Mouse (Mus musculus) cerebellum, adult 2 months (tissue): ENCODE measurements around the gene Atp6ap2. TPM values are rescaled to one million over a fixed set of nuclear protein-coding genes. Genes with fewer than 3 reads are reported as not detected.
"Not testable (repeated sequence)": the region's sequence is repeated elsewhere in the genome, so short reads cannot be mapped to it uniquely, and the experiment has no call there.

ENCODE experiments used
- DNase-seq, 2 experiments: peaks; one replicate each; pipeline ENCODE4 v3.0.0; 2021
- H3K27ac ChIP-seq: fragments of 200-500 bp; 2 replicates; pipeline ENCODE4 v1.5.1; 2012; ENCODE audit warnings: low read length, control low read depth, inconsistent platforms; ENCODE audit not compliant: insufficient read depth
- H3K27me3 ChIP-seq: fragments of 200-500 bp; 2 replicates; pipeline ENCODE4 v1.6.1; 2012; ENCODE audit warnings: inconsistent platforms, mild to moderate bottlenecking, low read length, moderate library complexity; ENCODE audit not compliant: control insufficient read depth, insufficient read depth
- H3K4me1 ChIP-seq: fragments of 200-500 bp; 2 replicates; pipeline ENCODE4 v1.6.1; 2011; ENCODE audit warnings: low read length; ENCODE audit not compliant: control insufficient read depth, insufficient read depth
- H3K4me3 ChIP-seq: fragments of 200-500 bp; replicated peaks from 2 replicates; pipeline ENCODE3; 2011; ENCODE audit warnings: mild to moderate bottlenecking, low read depth, low read length, control low read depth; ENCODE audit not compliant: insufficient read depth
- CTCF ChIP-seq: fragments of 200-500 bp; IDR thresholded peaks from 2 replicates; pipeline ENCODE4 v1.5.1; 2011; ENCODE audit warnings: low read depth, mild to moderate bottlenecking, control low read depth, low read length, moderate library complexity, borderline replicate concordance; ENCODE audit not compliant: insufficient read depth
- POLR2A ChIP-seq: fragments of 200-500 bp; IDR thresholded peaks from 2 replicates; pipeline ENCODE4 v1.6.1; 2011; ENCODE audit warnings: low read length, control low read depth, borderline replicate concordance; ENCODE audit not compliant: insufficient read depth
- WGBS: fragments of 180-500 bp; shearing (Covaris S2); methylation state at CpG from one replicate; pipeline ENCODE4 v1.1.7; 2018; 5-methylcytosine and 5-hydroxymethylcytosine counted together
- polyA plus RNA-seq: library from polyadenylated mRNA; depleted of rRNA; stranded (reverse); fragments of >200 nt; gene quantifications from 2 replicates; pipeline ENCODE4 v1.2.3, GENCODE M21; 2012

Atp6ap2 gene
- polyA plus RNA-seq, 1 experiment: 151 TPM

DNA sequence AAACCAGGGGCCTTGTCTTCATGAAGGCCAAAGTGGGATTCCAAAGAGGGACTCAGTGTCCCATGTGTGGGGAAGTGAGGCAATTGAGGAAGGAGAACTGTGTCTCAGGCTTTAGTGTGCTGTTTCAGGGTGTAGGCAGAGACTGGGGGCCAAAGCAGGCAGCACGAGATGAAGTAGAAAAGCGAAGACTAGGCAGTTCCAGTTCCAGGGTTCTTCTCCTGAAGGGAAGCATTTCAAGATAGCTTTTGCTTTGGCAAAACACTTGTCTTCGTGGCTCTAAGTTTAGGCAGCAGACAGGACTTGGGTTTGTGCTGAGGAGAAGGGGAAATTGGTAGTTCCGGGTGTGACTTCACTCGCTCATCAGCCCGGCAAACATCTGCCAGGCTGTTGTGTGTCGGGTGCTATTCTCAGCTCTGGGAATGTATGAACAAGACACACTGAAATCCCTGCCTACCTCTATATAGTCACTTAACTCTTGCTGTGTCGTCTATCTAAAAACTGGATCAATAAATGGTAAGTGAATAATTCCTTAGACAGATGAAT lies 3.9 kb downstream of the Atp6ap2 start:
- 43% methylated on average over 8 of the region's 8 CpGs for WGBS
- Histone ChIP-seq H3K27me3 (no peaks in the 10 kb centered on the region), H3K27ac (no peak overlapping the region), H3K4me1 (peaks cover 6% of the 10 kb centered on the region; the same call in 1 of the 2 replicates), H3K4me3 (no peak overlapping the region)
- no peak for TF ChIP-seq POLR2A
- no peak for DNase-seq

DNA sequence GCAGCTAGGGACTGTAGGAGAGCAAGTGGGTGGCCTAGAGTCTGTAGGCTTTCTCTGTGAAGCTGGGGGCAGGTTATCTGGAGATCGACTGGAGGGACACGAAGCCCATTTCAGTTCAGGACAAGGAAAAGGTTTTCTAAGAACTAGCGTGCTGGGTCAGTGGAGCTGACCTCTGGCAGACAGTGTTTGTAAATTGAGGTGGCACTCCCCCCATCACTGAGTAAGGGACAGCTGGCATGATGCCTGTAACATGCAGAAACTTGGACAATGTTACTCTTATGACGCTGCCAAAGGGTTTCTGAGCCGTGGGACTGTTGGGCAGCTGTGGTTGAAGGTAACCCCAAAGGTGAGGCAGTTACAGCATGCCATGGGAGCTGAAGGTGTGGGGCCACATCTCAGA lies 4.4 kb downstream of the Atp6ap2 start:
- no peak for TF ChIP-seq CTCF
- no peak for TF ChIP-seq POLR2A
- Histone ChIP-seq H3K4me3 (no peak overlapping the region), H3K4me1 (peaks cover 6% of the 10 kb centered on the region; the same call in 1 of the 2 replicates), H3K27me3 (no peaks in the 10 kb centered on the region), H3K27ac (no peak overlapping the region)
- DNase-seq: no peak
- WGBS: 18% methylated on average over 5 of the region's 5 CpGs

DNA sequence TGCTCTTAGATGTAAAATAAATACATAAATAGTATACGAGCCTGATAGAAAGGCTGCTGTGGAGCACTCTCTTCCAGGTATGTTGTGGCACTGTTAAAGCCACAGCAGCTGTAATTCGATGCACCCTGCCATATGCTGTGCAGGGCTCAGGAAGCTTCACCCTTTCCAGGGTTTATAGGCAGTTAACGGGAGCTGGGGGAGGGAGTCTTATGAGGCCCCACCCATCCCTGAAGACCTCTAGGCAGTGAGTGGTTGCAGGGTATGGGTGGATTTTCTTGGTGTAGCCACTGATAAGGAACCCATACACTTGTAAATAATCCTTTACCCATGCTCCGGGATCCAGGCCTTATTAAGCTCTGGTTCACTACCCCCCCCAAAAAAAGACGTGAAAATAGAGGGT lies 6.2 kb downstream of the Atp6ap2 start:
- no peak overlapping the region for H3K4me3 ChIP-seq
- TF ChIP-seq CTCF (no peak), POLR2A (no peak)
- H3K27ac ChIP-seq: no peak overlapping the region
- WGBS: 79% methylated on average over 5 of the region's 5 CpGs
- no peaks in the 10 kb centered on the region for H3K27me3 ChIP-seq
- no peak for DNase-seq
- H3K4me1 ChIP-seq: peaks cover 4% of the 10 kb centered on the region; the same call in 1 of the 2 replicates

DNA sequence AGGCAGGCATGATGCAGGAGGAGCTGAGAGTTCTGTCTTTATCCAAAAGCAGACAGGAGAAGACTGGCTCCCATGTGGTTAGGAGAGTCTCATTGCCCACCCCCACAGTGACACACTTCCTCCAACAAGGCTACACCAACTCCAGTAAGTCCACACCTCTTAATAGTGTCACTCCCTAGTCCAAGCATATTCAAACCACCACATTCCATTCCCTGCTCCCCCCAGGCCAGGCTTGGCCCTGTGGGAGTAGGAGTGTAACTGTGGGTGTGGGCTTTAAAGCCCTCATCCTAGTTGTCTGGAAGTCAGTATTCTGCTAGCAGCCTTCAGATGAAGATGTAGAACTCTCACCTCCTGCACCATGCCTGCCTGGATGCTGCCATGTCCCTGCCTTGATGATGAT lies 22.9 kb downstream of the Atp6ap2 start:
- not testable (repeated sequence) for DNase-seq, H3K27me3 ChIP-seq, H3K4me1 ChIP-seq, H3K27ac ChIP-seq, H3K4me3 ChIP-seq

DNA sequence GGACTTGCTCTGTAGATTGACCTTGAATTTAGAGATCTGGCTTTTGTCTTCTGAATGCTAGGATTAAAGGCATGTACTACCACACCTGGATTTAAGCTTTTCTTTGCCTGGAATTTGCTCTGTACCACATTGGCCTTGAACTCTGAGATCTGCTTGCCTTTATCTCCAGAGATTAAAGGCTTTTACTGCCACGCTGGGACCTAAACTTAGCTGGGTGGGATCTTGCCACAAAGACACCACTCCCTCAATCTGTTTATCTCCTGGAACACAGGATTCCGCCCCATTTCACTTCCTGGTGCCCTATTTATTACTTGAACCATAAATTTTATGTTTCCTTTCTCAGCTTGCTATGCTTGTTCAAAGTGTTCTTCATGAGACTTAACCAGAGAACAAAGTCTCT lies 23.6 kb downstream of the Atp6ap2 start:
- Histone ChIP-seq H3K27ac (no peak overlapping the region), H3K27me3 (no peaks in the 10 kb centered on the region), H3K4me1 (peaks cover 3% of the 10 kb centered on the region; the same call in 1 of the 2 replicates), H3K4me3 (no peak overlapping the region)
- no peak for TF ChIP-seq CTCF
- TF ChIP-seq POLR2A: no peak
- 79% methylated on average over 2 of the region's 2 CpGs for WGBS
- no peak for DNase-seq

DNA sequence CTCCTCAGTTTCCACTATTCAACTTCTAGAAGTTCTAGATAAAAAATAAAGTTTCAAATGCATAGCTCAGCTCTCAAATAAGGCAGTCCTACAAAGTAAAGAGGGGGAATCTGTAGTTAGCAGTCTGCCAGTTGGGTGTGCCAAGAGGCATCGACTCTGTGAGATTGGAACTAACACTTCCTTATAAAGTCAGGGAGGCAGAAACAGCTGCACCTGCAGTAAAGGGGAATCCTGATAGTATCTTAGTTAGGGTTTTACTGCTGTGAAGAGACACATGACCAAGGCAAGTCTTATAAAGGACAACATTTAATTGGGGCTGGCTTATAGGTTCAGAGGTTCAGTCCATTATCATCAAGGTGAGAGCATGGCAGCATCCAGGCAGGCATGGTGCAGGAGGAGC lies 24.8 kb downstream of the Atp6ap2 start:
- not testable (repeated sequence) for DNase-seq, H3K4me3 ChIP-seq, H3K27me3 ChIP-seq, H3K4me1 ChIP-seq, H3K27ac ChIP-seq
- WGBS: 81% methylated on average over 1 of the region's 1 CpGs

DNA sequence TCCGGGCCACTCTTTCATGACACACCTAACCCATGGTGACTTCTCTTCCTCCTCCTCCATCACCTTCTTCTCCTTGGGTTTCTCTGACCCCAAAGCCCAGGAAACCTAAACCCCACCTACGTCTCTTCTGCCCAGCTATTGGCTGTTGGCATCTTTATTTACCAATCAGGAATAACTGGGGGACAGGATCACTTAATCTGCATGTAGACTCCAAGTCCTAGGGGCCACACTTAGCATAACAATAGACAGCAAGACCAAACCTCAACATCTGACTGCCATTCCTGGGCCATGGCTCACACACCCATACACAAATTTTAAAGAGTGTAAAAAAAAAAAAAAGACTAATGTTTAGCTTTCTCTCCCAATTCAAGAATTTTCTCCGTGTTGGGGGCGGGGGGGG lies 37.5 kb downstream of the Atp6ap2 start:
- TF ChIP-seq CTCF: no peak
- TF ChIP-seq POLR2A: no peak
- Histone ChIP-seq H3K4me1 (no peaks in the 10 kb centered on the region), H3K27me3 (no peaks in the 10 kb centered on the region), H3K27ac (no peak overlapping the region), H3K4me3 (no peak overlapping the region)
- 81% methylated on average over 4 of the region's 4 CpGs for WGBS
- DNase-seq: no peak

DNA sequence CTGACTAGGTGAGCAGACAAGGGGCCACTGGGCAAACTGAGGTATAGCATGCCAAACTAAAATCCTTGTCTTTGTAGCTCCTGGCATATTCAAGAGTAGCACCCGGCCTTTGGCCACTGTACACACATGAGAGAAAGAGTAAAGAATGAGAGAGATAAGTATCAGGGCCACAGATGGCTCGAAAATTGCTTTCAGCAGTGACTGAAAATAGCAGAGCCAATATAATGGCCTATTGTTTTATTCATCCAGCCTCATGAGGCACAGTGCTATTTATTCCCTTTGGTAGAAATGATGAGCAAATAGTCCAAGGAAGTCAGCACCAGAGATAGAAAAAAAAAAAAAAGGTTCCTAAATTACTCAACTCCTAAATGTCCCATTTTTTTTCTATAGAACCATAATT lies 57.4 kb downstream of the Atp6ap2 start:
- Histone ChIP-seq H3K4me1 (no peaks in the 10 kb centered on the region), H3K4me3 (no peak overlapping the region), H3K27ac (no peak overlapping the region), H3K27me3 (no peaks in the 10 kb centered on the region)
- 34% methylated on average over 2 of the region's 2 CpGs for WGBS
- no peak for TF ChIP-seq CTCF
- no peak for TF ChIP-seq POLR2A
- peak in 1 of 2 experiments; percentile 8 for DNase-seq

DNA sequence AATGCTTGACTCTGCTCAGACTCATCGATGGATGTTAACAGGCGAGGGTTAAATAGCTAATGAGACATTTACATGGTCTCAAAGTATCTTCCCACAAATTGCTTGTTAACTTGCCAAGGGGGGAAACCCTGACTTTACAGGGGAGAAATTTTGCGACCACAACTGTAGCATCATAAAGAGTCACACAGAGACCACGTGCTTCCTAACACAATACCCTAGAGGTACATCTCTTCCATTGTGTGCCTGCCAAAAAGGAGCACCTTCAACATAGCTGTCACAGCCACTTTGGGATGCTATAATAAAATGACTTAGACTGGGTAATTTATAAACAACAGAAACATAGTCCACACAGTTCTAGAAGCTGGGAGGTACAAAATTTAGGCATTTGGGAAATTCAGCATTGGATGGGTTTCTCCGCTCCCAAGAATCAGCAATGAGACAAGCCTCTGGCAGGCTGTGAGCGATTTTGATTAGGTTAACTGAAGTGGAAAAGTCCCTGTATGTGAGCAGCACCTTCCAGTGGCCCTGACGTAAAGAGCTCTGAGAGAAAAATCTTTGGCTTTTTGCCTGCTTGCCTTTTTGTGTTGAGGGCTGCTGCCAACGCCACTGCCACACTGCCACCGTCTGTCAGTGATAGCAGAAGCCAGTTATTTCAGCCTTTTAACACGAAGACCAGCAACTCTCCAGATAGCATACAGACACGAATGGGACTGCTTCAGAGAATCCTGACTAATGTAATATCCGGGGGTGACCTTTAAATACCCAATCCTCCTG lies 58.1 kb downstream of the Atp6ap2 start:
- Histone ChIP-seq H3K4me3 (no peak overlapping the region), H3K4me1 (no peaks in the 10 kb centered on the region), H3K27me3 (no peaks in the 10 kb centered on the region), H3K27ac (no peak overlapping the region)
- TF ChIP-seq CTCF (peak; percentile 29; the same call in 1 of the 2 replicates), POLR2A (no peak)
- DNase-seq: peak; percentile 44 to 83
- WGBS: 30% methylated on average over 12 of the region's 12 CpGs
